Mouse (Mus musculus): Measurements from ENCODE around the gene Kcns3. TPM values are rescaled to one million over a fixed set of nuclear protein-coding genes. Genes with fewer than 3 reads are reported as not detected.
"Not testable (repeated sequence)": the region's sequence is repeated elsewhere in the genome, so short reads cannot be mapped to it uniquely, and the experiment has no call there.

Gene Kcns3
- polyA plus RNA-seq, 1 experiment: 0.81 TPM

- 42% methylated on average over 5 of the region's 5 CpGs for WGBS
These were observed 62.1 kb downstream of the Kcns3 start for GRCm38 (mm10) chr12:11088626-11089372.

DNA sequence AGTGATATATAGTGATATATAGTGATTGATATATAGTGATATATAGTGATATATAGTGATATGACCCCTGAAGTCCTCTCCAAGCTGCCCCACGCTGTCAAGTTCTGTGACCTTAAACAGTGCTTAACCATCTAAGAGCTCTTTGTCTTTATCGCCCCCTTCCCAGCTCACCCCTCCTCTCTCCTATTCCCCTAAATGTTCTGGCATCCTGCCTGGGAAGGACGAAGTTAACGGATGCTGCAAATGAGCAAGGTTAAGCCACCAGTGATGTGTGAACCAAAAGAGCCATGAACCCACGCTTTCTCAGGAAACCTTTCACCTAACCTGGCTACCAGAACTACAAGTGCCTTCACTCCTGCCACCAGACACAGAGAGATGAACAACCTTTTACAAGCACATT is 64.0 kb downstream of the Kcns3 start:
- WGBS: 75% methylated on average over 5 of the region's 5 CpGs

More at GRCm38 (mm10) chr12:11088626-11089372, 62.1 kb downstream of the Kcns3 start:
- DNase-seq (ENCODE audit: low read depth, low spot score): no peak

GRCm38 (mm10) chr12:11071079-11071478 is 79.8 kb downstream of the Kcns3 start:
- 85% methylated on average over 2 of the region's 2 CpGs for WGBS

More for the DNA sequence above, 64.0 kb downstream of the Kcns3 start:
- DNase-seq (ENCODE audit: low read depth, low spot score): no peak

DNA sequence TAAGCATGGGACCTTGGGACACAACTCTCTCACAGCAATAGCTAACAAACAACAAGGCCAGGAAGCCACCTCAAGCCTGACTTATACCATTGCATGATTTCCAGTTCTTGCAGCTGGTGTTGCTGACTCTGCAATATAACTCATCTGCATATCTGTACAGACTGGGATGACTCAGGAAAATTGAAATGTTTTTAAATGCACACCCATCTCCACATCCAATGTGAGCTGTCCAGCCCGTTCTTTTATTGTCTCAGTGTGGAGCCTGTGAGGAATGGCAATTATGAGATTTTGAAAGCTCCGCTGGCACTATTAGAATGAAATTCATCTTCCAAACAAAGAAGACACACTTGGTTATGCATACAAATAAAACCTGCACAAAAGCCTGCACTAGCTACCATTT is 84.0 kb downstream of the Kcns3 start:
- 68% methylated on average over 2 of the region's 2 CpGs for WGBS

More at GRCm38 (mm10) chr12:11071079-11071478, 79.8 kb downstream of the Kcns3 start:
- no peak for DNase-seq (ENCODE audit: low read depth, low spot score)

DNA sequence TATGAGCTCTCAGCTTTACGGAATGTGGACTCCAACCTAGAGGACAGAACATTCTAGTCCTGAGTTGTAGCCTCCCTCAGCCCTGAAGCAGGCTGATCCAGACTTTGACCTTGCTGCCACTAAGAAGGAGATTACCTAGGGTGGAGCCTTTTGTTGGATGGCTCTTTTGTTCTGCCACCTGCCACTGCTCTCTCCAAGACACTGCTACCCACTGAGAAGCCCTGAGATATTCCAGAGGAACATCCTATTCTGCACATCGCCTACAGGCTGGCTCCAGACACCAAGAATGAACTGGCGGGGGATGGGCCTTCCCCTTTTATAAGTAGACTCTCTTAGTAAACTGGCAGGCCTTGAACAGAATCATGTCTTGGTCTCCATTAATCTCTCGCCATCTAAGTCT is 98.2 kb downstream of the Kcns3 start:
- WGBS: 74% methylated on average over 4 of the region's 4 CpGs
- DNase-seq (ENCODE audit: low read depth, low spot score): not testable (repeated sequence)

More for the DNA sequence above, 84.0 kb downstream of the Kcns3 start:
- DNase-seq (ENCODE audit: low read depth, low spot score): no peak

DNA sequence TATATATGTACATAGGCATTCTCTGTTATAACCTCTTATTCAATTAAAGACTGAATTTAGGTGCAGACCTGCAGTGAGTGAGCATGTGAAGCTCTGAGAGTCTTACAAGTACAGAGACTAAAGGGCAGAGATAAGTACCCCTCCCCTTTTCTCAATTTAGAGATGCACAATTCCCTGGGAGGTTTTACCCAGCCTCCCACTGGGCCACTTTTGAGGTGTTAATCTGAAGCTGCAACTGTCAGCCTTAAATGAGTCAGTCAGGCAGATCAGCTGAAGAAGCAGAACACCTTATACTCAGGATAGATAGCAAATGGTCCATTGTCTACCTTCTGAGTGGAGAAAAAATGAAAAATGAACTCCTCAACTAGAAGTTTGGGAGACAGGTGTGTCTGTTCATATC is 109.0 kb downstream of the Kcns3 start:
- DNase-seq (ENCODE audit: low read depth, low spot score): no peak

Other genes starting within 250 kb of the Kcns3 start
- gene Msgn1, start 57.9 kb upstream of the Kcns3 start, polyA plus RNA-seq (2012; rRNA removed): not detected in 2 replicates
- 0.56 and 1.2 TPM in 2 replicates for gene Gen1, start 114.7 kb upstream of the Kcns3 start, polyA plus RNA-seq (2012; rRNA removed)
- 8.2 TPM in 2 replicates for gene Smc6, start 114.8 kb upstream of the Kcns3 start, polyA plus RNA-seq (2012; rRNA removed)